Mouse (Mus musculus) thymus, postnatal 14 days (tissue): ENCODE measurements around the gene Pik3ca.

ENCODE experiments used
- DNase-seq: peaks from one replicate; pipeline ENCODE4 v3.0.0; 2021

Gene Pik3ca

DNA sequence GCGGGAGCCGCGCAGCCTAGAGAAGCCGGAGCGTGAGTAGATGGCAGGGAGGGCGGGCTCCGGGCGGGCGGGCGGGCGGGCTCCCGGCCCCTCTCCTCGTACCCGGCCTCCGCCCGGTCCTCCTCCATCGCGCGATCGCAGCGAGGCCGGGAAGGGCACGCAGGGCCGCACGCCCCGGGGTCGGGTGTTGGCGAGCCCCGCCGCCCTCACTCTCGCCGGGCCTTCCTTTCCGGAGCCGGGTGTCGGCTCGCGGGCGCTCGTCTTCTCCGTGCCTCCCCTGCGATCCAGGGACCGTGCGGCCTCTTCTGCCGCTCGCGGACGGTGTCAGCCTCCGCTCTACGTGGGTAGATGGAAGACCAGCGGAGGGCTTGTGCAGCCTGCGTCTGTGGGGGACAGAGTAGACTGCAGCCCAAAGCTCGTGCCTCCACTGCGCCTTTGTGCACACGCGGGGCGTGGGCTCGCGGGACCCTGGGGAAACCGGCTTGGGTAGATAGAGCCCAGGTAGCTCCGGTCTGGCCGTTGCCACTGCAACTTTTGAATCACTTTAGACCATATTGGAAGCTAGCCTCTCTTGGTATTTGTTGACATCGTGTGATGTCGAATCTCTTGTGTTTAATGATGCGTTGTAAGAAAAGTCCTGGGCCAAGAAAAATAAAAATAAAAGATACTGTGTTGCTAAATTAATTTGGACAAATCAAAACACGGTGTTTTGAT lies at the start of gene Pik3ca:
Gene Pik3ca (plus strand): TSS at position 211 of the 714 bp plus-strand sequence.
- DNase-seq: peak; percentile 74

DNA sequence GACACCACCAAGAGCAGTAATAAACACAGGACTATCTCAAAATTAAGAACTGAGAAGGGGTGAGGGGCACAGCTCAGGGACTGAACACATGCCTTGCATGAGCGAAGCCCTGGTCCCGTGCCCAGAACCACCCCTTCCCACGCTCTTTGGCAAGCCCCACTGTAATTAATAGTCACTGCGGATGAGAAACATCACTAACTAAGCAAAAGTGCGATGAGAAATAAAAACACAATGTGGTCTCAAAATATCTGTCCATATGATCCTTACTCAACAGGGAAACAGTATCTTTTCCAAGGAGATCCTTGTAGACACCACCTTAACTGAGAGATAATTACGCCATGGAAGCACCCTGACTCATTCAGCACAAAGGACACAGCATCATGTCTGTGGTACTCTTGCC lies 49.6 kb upstream of the Pik3ca start:
- DNase-seq: no peak

DNA sequence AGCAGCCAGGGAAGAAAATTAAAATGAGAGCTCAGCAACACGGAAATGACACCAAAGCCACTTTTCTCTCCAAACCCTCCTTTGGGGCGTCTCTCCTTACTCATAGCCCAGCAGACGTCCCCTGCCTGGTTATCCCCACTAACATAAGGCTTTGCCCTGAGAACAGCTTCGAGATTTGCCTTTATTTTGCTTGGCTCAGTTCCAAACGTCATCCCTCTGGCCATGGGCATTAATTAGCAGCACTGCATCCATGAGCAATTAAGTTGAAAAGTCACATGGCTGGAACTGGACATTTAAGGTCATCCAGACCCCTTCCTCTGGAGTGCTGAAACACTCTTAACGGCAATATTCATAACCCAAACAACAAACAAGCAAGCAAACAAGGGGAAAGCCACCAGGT lies 36.2 kb upstream of the Pik3ca start:
- no peak for DNase-seq

DNA sequence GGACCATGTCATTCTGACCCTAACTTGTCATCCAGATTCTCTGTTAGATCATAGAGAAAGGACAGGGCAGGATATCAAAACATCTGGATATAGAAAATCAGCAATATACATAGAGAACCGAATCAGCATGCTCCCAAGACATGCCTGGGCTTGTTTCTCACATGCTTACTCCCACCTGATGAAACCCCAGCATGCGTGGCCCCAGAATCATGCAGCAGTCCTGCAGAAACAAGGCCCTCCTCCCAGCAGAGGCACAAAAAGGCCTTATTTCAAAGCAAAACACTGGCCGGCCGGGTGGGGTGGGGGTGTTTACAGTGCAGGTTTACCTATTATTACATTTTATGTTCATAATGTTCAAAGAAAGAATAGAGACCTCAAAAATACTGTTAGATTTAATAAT lies 33.3 kb upstream of the Pik3ca start:
- no peak for DNase-seq

DNA sequence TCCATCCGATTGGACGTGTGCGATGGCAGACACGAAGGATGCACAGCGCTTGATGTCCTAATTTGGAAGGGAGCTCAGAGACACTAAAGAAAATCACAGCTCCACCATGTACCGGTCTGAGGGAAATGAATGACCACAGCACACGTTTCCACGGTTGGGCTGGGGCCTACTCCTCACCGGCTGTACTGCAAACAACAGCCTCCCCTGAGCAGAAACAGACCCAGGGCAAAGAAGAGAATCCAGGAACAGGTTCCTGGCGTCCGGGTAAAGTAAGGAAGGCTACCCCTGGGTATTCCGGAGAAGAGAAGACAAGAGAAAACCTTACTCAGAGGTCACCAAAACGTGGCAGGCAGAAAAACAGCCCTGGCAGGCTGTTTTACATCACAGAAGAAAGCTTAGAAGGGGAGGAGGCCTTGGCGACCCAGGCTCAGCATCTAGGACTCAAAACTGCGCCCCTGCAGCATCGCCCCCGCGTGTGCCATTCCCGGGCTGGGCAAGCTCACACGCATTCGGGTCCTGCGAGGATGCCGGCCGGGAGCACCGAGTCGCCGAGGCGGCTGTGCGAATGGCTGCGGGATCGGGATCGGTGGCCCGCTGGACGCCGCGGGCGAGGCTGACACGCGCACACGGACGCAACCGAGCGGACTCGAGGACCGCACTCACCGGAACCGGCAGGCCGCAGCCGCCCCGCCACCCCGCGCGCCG lies 32.5 kb upstream of the Pik3ca start:
- DNase-seq: no peak

DNA sequence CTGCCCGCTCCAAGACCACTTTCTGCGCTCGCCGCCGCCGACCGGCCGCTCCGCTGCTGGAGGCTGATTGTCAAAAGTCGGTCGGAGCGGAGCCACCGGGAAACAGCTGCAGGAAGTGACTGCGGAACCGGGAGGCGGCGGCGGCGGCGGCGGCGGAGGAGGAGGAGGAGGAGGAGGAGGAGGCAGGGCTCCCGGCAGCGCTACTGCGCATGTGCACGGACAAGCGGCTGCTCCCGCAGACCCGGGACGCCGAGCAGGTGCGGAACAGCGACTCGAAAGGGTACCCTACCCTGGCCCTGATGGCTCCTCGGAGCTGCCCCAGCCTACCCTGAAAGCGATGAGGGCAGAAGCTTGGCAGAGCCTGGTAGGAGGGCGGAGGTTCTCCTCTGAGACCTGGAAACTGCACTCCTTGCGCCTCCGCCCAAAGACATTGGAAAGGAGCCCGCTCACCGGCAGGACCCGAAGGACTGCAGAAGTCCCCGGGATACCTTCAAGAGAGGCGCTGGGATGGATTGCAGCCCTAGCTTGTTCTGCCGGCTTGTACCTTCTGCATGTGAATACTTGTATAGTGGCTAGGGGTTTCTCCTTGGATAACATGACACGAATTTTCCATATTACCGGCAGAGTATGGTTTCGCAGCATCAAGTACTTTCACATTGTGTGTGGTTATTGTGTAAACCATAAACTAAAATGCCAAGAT lies 31.8 kb upstream of the Pik3ca start, which contains the start of gene Zmat3:
Gene Zmat3 (minus strand): TSS at position 469 of the 700 bp plus-strand sequence.
- DNase-seq: peak; percentile 93

DNA sequence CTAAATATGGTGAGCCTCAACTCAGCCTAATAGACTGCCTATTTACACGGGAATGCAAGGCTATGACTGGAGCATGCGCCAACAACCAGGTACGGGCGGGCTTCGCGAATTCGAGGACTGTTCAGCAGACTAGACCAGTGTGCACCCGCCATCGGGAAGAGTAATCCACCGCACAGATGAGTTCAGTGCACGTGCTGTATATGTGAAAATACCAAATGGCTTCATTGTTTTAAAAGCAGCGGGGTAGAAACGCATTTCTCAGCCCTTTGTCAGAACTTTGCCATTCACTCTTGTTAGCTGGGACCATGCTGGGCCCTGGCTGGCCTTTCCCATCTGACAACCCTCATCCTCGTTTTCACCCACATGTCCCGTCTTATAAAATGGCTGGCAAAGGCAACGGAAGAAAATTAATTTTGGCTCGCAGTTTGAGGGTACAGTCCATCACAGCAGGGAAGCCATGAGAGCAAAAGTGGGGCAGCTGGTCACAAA lies 31.2 kb upstream of the Pik3ca start:
- peak; percentile 32 for DNase-seq

DNA sequence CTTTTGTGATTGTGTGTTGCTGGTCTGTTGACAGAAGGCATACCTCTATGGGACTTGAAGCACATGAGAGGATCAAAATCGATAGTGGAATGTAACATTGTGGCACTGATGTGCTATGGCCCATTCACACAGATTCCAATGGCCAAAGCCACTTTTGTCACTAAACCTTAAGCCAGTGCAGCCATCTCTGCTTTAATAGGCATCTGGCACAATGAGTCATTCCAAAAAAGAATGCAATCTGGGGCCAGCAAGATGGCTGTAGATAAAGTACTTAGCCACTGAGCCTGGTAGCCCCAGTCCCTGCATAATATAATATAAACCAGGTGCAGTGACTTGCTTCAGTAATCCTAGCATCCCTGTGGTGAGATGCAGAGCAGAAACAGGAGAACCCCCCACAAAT lies 30.0 kb upstream of the Pik3ca start:
- no peak for DNase-seq

DNA sequence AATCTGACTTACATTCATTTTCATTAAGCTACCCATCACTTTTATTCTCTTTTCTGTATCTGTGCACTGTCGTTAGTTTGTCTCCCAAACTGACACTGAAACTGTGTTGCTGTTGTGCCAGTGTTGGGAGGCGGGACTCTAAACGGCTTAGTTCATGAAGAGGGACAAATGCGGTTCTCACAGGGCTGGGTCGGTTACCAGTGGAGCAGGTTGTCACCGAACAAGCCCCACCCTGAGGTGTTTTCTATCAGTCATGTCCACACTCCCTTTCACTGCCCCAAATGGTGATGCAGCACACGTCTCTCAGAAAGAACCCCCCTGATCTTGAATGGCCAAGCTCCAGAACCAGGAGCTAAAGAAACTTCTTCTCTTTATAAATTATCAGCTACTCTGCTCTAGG lies 25.5 kb upstream of the Pik3ca start:
- DNase-seq: no peak

DNA sequence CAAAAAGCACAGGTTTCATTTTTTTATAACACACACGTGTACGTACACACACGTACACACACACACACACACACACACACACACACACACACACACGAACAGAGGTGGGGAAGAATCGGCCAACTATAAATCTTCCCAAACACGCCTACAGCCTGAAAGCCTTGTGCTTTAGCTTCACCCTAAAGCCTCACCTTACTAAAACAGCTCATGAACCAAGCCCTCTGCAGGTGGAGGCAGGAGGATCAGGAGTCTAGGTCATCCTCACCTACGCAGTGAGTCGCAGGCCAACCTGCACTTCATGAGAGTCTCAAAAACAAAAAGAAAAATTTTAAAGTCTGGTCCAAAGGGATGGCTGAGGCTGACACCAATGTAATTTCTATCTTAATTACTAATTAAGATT lies 25.0 kb upstream of the Pik3ca start:
- no peak for DNase-seq

DNA sequence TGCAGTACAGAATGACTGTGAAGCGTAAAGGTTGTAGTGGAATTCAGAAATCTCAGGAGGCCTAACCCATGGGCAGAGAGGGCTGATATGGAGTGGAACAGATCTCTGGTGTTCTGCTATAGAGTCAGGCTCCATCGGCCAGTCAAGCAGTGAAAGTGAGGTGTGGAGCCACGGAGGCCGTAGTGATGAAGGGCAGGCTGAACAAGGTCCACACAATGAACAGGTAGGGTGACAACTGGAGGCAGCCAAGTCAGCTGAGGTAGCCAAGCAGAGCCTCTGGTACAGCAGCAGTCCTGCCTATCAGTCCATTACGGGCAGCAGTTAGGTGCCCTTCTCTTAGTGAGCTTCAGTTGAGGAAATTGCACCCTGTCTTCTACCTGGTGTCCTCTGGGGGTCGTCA lies 24.2 kb upstream of the Pik3ca start:
- DNase-seq: no peak

DNA sequence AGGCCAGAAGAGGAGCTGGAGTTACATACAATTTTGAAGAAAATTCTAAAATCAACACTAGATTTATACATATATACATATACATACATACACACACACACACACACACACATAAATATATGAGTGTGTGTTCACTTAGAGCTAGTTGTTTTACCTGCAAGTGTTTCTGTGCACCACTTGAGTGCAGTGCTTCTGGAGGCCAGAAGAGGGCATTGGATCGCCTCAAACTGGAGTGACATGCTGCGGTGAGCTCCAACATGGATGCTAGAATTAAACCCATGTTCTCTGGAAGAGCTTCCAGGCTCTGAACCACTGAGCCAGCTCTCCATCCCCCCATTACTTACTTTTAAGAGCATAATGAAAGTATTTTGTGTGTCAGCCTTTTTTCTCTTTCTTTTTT lies 17.6 kb upstream of the Pik3ca start:
- peak; percentile 37 for DNase-seq

DNA sequence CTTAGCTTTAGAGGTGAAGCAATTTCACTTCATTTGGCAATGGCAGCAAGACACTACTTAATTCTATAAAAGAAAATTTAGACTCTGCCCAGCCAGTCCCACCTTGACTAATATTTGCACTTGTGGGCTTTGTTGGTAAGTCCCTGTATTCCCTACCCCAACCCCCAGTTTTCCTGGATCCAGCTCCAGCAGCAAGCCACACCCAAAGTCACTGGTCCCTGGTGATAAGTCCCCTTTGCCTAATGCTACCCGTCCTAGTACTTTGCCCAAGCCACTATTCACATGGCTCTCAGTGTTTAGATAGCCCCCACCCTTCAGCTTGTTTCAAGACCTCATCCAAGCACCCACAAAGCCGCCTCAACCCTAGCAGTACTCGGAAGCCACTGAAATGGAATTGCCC lies 15.9 kb upstream of the Pik3ca start:
- DNase-seq: no peak

DNA sequence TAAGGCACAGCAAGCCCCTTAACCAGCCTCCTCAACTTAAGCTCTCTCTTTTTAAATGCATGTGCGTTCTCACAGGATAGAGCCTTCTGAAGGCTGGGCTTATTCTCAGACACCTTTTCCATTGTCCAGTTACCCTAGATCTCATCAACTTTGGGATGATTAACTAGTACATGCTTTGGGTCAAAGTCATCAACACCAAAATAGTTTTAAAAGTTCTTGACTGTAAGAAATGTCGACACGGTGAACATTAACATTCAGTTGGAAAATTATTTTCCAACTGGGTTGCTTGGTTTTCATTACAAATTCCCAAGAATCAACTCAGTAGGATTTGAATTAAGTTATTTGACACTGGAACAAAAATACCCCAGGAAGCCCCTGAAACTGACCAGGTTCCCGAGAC lies 4.6 kb upstream of the Pik3ca start:
- DNase-seq: no peak

DNA sequence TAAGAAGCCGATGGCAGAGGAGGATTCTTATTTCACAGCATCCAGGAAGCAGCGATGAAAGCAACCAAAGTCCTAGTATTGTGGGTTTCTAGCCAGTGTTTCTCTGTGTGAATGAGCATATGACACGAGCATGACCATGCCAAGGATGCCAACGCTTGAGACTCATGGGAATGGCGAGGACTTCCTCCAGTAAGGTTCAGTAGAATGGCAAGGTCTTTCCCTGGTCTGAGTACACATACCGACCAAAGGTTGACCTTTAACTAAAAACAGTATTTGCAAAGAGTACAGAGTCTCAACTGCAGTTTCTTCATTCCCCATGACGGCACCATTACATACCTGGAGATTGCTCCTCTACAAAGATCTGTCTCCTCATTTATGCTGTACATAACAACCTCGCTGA lies 3.5 kb upstream of the Pik3ca start:
- no peak for DNase-seq

DNA sequence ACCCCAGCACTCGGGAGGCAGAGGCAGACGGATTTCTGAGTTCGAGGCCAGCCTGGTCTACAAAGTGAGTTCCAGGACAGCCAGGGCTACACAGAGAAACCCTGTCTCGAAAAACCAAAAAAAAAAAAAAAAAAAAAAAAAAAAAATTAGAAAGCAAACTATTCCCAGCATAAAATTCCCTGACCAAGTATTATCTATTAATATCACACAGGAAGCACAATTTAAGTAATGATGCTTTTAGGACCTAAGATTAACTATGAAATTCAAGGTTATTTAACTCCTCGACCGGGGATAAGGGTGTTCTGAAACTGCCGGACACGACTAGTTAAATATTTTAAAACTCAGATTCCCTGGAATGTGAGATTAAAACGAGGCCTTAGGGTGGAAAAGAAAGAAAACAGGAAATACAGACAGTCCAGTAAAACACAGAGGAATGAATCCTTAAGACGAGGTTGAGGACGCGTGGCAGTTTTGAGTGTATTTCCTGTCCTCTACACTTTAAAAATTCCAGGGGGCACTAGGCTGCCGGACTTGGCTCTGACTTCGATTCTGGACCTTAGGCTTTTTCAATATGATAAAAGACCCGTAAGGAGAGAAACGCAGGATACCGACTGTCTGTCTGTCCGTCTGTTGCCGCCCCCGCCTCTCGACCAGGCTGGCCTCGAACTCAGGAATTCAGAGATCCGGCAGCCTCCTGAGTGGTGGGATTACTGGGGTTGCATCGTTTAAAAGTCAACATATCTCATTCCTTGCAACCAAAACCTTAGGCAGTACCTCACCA lies 1.5 kb upstream of the Pik3ca start:
- peak; percentile 61 for DNase-seq

DNA sequence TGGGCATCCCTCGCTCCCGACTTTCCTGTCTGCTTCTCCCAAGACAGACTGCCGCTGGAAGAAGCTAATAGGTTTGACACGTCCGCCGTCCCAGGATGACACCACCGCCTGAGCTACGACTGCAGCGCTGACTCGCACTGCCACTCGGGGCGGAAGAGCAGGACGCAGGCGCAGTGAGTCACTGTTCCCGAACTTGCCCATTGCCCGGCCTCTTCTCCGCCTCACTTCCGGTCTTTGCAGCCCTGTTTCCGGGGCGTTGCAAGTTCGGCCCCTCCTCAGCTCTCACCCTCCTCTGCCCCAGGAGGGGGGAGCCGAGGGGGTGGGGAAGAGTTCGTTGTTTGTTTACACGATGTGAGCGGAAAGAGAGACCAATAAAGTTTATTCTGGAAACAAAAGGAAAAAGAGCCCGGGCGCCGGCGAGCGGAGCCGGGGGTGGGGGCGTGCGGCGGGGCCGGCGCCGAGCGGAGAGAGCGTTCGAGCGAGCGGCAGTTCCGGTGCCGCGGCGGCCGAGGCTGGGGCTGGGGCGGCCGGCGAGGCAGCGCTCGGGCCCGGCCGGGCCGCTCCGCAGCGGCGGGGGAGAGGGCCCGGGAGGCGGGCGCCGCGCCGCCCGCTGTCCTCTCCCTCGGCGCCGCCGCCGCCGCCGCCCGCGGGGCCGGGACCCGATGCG lies 544 bp upstream of the Pik3ca start:
- DNase-seq: peak; percentile 97

DNA sequence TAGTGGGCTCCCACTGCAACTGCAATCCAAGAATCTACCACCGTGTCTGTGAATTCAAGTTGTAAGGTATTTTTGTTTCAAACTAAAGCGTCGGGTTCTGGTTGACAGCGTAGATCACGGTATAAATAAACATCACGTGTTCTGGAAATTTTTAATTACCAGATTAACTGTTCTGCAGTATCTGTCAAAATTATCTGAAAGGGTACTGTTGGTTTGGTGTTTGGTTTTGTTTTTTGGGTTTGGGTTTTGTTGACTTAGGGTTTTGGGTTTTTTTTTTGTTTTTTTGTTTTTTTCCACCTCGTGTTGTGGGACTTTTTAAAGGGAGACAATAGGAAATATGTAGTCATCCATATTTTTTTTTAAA lies 686 bp downstream of the Pik3ca start:
- DNase-seq: no peak

DNA sequence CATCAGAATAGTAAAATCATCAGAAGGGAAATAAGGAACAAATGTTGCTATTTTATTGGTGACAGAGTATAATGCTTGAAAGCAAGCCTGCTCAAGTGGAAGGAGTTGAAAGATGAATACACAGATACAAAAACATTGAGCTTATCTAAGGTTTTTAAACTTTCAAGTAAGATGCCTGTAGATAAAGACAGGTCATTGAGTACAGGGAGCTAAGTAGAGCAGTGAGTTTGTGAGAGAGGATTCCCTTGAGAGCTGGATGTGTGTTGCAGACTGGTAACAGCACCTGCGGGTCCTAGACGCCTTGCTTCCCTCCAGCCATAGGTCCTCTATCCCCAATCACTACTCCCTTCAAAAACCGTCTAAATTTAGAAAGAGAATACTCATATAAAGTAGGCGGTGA lies 1.2 kb downstream of the Pik3ca start:
- no peak for DNase-seq

DNA sequence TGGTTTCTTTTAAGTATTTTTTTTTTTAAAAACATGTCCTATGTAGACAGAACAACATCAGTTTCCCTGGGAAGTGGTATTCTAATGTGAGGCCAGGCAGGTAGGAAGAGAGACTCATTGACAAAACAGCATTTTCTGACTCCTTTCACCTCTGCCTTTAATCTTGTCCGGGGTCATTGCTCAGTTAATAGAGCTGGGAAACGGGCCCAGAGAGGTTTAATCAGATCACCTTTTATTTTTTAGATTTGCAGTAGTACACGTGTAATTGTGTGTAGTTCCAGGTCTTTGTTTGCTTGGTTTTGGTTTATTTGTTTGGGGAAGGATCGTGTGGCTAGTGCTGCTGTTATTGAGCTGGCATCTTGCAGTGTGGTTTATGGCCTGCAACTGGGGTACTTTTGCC lies 1.9 kb downstream of the Pik3ca start:
- no peak for DNase-seq

DNA sequence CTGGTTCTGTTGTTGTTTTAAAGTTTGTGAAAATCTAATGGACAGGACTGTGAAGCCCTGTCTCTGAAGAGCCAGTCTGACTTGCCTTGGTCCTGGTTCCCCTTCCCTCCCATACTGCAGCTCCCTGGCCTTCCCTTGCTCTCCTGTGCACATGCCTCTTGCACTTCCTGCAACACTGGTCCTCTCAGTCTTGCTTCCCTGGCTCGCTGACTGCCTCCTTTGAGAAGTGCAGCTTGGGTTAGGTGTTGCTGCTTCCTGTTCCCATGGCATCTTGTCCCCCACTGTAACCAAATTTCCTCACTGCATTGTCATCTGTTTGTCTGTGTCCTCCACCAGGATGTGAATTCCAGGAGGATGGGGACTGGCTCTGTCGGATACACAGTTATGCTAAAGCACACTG lies 2.5 kb downstream of the Pik3ca start:
- DNase-seq: no peak

DNA sequence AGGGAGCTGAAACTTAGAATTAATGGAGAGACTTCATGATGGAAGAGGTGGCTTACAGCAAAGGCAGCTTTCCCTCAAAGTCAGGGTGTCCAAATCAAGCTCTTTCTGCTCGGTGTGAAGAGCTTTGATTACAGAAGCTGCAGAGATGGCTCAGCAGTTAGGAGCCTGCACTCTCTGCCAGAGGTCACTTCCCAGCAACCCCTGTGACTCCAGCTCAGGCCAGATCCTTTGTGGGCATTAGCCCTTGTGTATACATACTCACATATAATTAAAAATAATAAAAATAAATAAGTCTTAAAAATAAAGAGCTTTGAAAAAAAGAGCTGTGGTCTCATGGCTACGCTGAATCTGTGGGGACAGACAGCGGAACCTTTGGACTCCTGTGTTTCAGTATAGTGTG lies 4.1 kb downstream of the Pik3ca start:
- no peak for DNase-seq
